ENCODE assay signal across 15 mouse cellular contexts in genomic region chr2:17703170-17703512, GRCm38 (mm10). TPM values are rescaled to one million over a fixed set of nuclear protein-coding genes. Genes with fewer than 3 reads are reported as not detected.
DNase-seq lines count a peak whose midpoint lies in the region; ATAC-seq and TF ChIP-seq lines count a peak whose summit lies in the region.
"Had no signal": no experiment of that assay in that cellular context is flagged by ENCODE, and none has a peak within 500 bp of the region (broad histone marks: within the 10 kb centered on the region; RNA-seq: fewer than 3 reads in every experiment).

No protein-coding gene starts in this region.

- no peak overlapping the region for H3K4me3 ChIP-seq in midbrain, embryonic 16.5 days (ENCODE audit: low read depth, low read length)
- H3K4me3 ChIP-seq in midbrain, embryonic 11.5 days (ENCODE audit: low read depth, low read length): no peak overlapping the region
- H3K4me3 ChIP-seq in forebrain, embryonic 15.5 days: no peak overlapping the region
- H3K4me3 ChIP-seq in olfactory bulb, adult 2 months (ENCODE audit: insufficient read depth, low read depth, low read length): no peak overlapping the region
- H3K4me3 ChIP-seq: heart, embryonic 13.5 days; limb, embryonic 13.5 days; liver, embryonic 15.5 days had no signal

- H3K4me2 ChIP-seq in midbrain, embryonic 16.5 days (ENCODE audit: low read length): no peak overlapping the region
- no peak overlapping the region for H3K4me2 ChIP-seq in midbrain, embryonic 11.5 days
- H3K4me2 ChIP-seq in forebrain, embryonic 15.5 days (replicated peaks): no peak overlapping the region
- H3K4me2 ChIP-seq: heart, embryonic 13.5 days; limb, embryonic 13.5 days; liver, embryonic 15.5 days had no signal

- peak overlapping the region; percentile 69 for H3K27ac ChIP-seq in midbrain, embryonic 16.5 days (ENCODE audit: low read length)
- no peak overlapping the region for H3K27ac ChIP-seq in midbrain, embryonic 11.5 days (ENCODE audit: low read depth, low read length)
- peak overlapping the region; percentile 62 for H3K27ac ChIP-seq in forebrain, embryonic 15.5 days (replicated peaks)
- H3K27ac ChIP-seq in olfactory bulb, adult 2 months (ENCODE audit: insufficient read depth, low read depth, low read length): 0 out of 2 replicates have a peak overlapping the region, but pooled peaks have one; percentile 7
- H3K27ac ChIP-seq: heart, embryonic 13.5 days; limb, embryonic 13.5 days; liver, embryonic 15.5 days had no signal

- peaks cover 14% of the 10 kb centered on the region for H3K4me1 ChIP-seq in midbrain, embryonic 16.5 days (ENCODE audit: control insufficient read depth, insufficient read depth, low read length)
- H3K4me1 ChIP-seq in midbrain, embryonic 11.5 days (ENCODE audit: control insufficient read depth, insufficient read depth, low read length): peaks cover 7% of the 10 kb centered on the region
- H3K4me1 ChIP-seq in forebrain, embryonic 15.5 days: peaks cover 11% of the 10 kb centered on the region; the same call in 1 of the 2 replicates
- H3K4me1 ChIP-seq in olfactory bulb, adult 2 months (ENCODE audit: control insufficient read depth, insufficient read depth, low read length): peaks cover 9% of the 10 kb centered on the region
- H3K4me1 ChIP-seq: heart, embryonic 13.5 days; liver, embryonic 15.5 days had no signal

- no peaks in the 10 kb centered on the region for H3K27me3 ChIP-seq in midbrain, embryonic 16.5 days (ENCODE audit: control insufficient read depth, insufficient read depth, low read depth, low read length)
- no peaks in the 10 kb centered on the region for H3K27me3 ChIP-seq in midbrain, embryonic 11.5 days (ENCODE audit: control insufficient read depth, insufficient read depth, low read length)
- no peaks in the 10 kb centered on the region for H3K27me3 ChIP-seq in forebrain, embryonic 15.5 days
- H3K27me3 ChIP-seq: heart, embryonic 13.5 days; limb, embryonic 13.5 days; liver, embryonic 15.5 days; Patski had no signal

- H3K9me3 ChIP-seq in midbrain, embryonic 16.5 days (replicated peaks; ENCODE audit: control insufficient read depth, low read length, poor library complexity, severe bottlenecking): no peaks in the 10 kb centered on the region
- H3K9me3 ChIP-seq in midbrain, embryonic 11.5 days (ENCODE audit: control insufficient read depth, low read length): no peaks in the 10 kb centered on the region
- H3K9me3 ChIP-seq in forebrain, embryonic 15.5 days: no peaks in the 10 kb centered on the region
- H3K9me3 ChIP-seq: heart, embryonic 13.5 days; limb, embryonic 13.5 days; liver, embryonic 15.5 days had no signal

- 55% methylated on average over 2 of the region's 2 CpGs for WGBS in midbrain, embryonic 16.5 days
- WGBS in midbrain, embryonic 11.5 days: 81% methylated on average over 2 of the region's 2 CpGs
- WGBS in forebrain, embryonic 15.5 days: 40% methylated on average over 2 of the region's 2 CpGs
- 31% methylated on average over 2 of the region's 2 CpGs for WGBS in olfactory bulb, adult 2 months

- no peak for TF ChIP-seq CTCF in olfactory bulb, adult 2 months (IDR thresholded peaks at IDR 0.05; ENCODE audit: insufficient read depth, low read depth, low read length)

- no peaks in the 10 kb centered on the region for H3K36me3 ChIP-seq in midbrain, embryonic 16.5 days (ENCODE audit: control insufficient read depth, insufficient read depth, low read length)
- H3K36me3 ChIP-seq in midbrain, embryonic 11.5 days (ENCODE audit: control insufficient read depth, insufficient read depth, low read length): no peaks in the 10 kb centered on the region
- H3K36me3 ChIP-seq in forebrain, embryonic 15.5 days: no peaks in the 10 kb centered on the region
- H3K36me3 ChIP-seq: heart, embryonic 13.5 days; limb, embryonic 13.5 days; liver, embryonic 15.5 days had no signal

- no peak for DNase-seq in midbrain, embryonic 11.5 days (ENCODE audit: low spot score, missing footprints)
- DNase-seq in ovary, adult 18-20 months (ENCODE audit: low spot score): no peak
- no peak for DNase-seq in cerebellum, postnatal 10 days
- DNase-seq: cerebellum, adult 11-12 months; gastrocnemius, postnatal 36 days; kidney, adult 8-10 months; lung, postnatal 10 days had no signal

- ATAC-seq in midbrain, embryonic 16.5 days: no peak; the same call in 1 of the 2 replicates
- ATAC-seq in midbrain, embryonic 11.5 days (ENCODE audit: low FRiP score): no peak
- ATAC-seq in activated CD4-positive, CD25-positive, alpha-beta regulatory T cell, adult 4 months: peak; percentile 71
- ATAC-seq in forebrain, embryonic 15.5 days (replicated peaks): peak; percentile 64
- ATAC-seq: Patski had no signal

- no peak overlapping the region for H3K9ac ChIP-seq in midbrain, embryonic 16.5 days (ENCODE audit: low read depth, low read length)
- H3K9ac ChIP-seq in midbrain, embryonic 11.5 days (ENCODE audit: low read length): no peak overlapping the region
- H3K9ac ChIP-seq in forebrain, embryonic 15.5 days (replicated peaks): no peak overlapping the region
- H3K9ac ChIP-seq: heart, embryonic 13.5 days; limb, embryonic 13.5 days; liver, embryonic 15.5 days had no signal

- no peak for TF ChIP-seq POLR2A in olfactory bulb, adult 2 months (IDR thresholded peaks at IDR 0.05; ENCODE audit: insufficient read depth, low read depth, low read length)

RNA-seq across cellular contexts. Expression of gene Nebl, which starts 28.1 kb away (rescaled TPM):
- polyA plus RNA-seq in midbrain, embryonic 16.5 days (2015; fragmentation: Nextera tagmentation; extraction: Ambion mirVana): 12.8 and 13.8 TPM in 2 replicates
- 2.7 and 2.8 TPM in 2 replicates for polyA plus RNA-seq in midbrain, embryonic 11.5 days (2014; fragmentation: Nextera tagmentation; extraction: Ambion mirVana)
- 1 to 10 TPM; 6.0 to 8.3 TPM for polyA plus RNA-seq in activated CD4-positive, CD25-positive, alpha-beta regulatory T cell, adult 4 months (2017; shearing (Covaris generic))
- polyA plus RNA-seq in forebrain, embryonic 15.5 days (2015; fragmentation: Nextera tagmentation; extraction: Ambion mirVana): 7.8 and 8.7 TPM in 2 replicates
- 392 TPM in 1 of 2 replicates, not detected in the other for polyA plus RNA-seq in olfactory bulb, adult 2 months (2012; ENCODE audit: insufficient read depth, insufficient read length, low replicate concordance, missing spikeins)

Comparison
In these comparisons a context has a peak if more than half of its experiments do, and no peak if none do; other contexts are left out.
1. ATAC-seq: peak in activated CD4-positive, CD25-positive, alpha-beta regulatory T cell, adult 4 months (single experiment) and forebrain, embryonic 15.5 days (single experiment); none in midbrain, embryonic 16.5 days (single experiment) and midbrain, embryonic 11.5 days (single experiment).